Mouse (Mus musculus): ENCODE data around the gene Dlg2. TPM values are rescaled to one million over a fixed set of nuclear protein-coding genes. Genes with fewer than 3 reads are reported as not detected.
"Not testable (repeated sequence)": the region's sequence is repeated elsewhere in the genome, so short reads cannot be mapped to it uniquely, and the experiment has no call there.

The Dlg2 gene
- total RNA-seq, 2 experiments from 2014 or later: 273 to 318 TPM

- DNase-seq (ENCODE audit: low spot score in 2 of 2): no peak
Measured at GRCm38 (mm10) chr7:90825640-90826039, 349.2 kb downstream of the Dlg2 start.

- peak in 1 of 2 experiments; percentile 53 for DNase-seq (ENCODE audit: low spot score in 2 of 2)
Measured at GRCm38 (mm10) chr7:90841276-90841675, 364.8 kb downstream of the Dlg2 start.

- no peak for DNase-seq (ENCODE audit: low spot score in 2 of 2)
Measured at GRCm38 (mm10) chr7:90843345-90844293, 367.1 kb downstream of the Dlg2 start.

GRCm38 (mm10) chr7:90876796-90877195 lies 400.3 kb downstream of the Dlg2 start:
- not testable (repeated sequence) for DNase-seq (ENCODE audit: low spot score in 2 of 2)

- no peak for DNase-seq (ENCODE audit: low spot score in 2 of 2)
Measured at GRCm38 (mm10) chr7:90882740-90883139, 406.3 kb downstream of the Dlg2 start.

GRCm38 (mm10) chr7:90886396-90887006 lies 410.0 kb downstream of the Dlg2 start:
- peak in 1 of 2 experiments; percentile 2 for DNase-seq (ENCODE audit: low spot score in 2 of 2)

- DNase-seq (ENCODE audit: low spot score in 2 of 2): peak; percentile 43 to 52
Measured at GRCm38 (mm10) chr7:90887007-90887720, 410.7 kb downstream of the Dlg2 start.

- DNase-seq (ENCODE audit: low spot score in 2 of 2): peak in 1 of 2 experiments; percentile 26
Measured at GRCm38 (mm10) chr7:90927441-90927840, 451.0 kb downstream of the Dlg2 start.

GRCm38 (mm10) chr7:90940726-90941125 lies 464.3 kb downstream of the Dlg2 start:
- no peak for DNase-seq (ENCODE audit: low spot score in 2 of 2)

GRCm38 (mm10) chr7:90947073-90947472 lies 470.6 kb downstream of the Dlg2 start:
- no peak for DNase-seq (ENCODE audit: low spot score in 2 of 2)

- DNase-seq (ENCODE audit: low spot score in 2 of 2): peak in 1 of 2 experiments; percentile 62
Measured at GRCm38 (mm10) chr7:90949212-90949611, 472.7 kb downstream of the Dlg2 start.

- DNase-seq (ENCODE audit: low spot score in 2 of 2): peak in 1 of 2 experiments; percentile 19
Measured at GRCm38 (mm10) chr7:90977241-90977640, 500.8 kb downstream of the Dlg2 start.

- DNase-seq (ENCODE audit: low spot score in 2 of 2): no peak
Measured at GRCm38 (mm10) chr7:90982069-90982468, 505.6 kb downstream of the Dlg2 start.

GRCm38 (mm10) chr7:91010655-91011054 lies 534.2 kb downstream of the Dlg2 start:
- no peak for DNase-seq (ENCODE audit: low spot score in 2 of 2)

- peak in 1 of 2 experiments; percentile 58 for DNase-seq (ENCODE audit: low spot score in 2 of 2)
Measured at GRCm38 (mm10) chr7:91044998-91045741, 568.7 kb downstream of the Dlg2 start.

- DNase-seq (ENCODE audit: low spot score in 2 of 2): no peak
Measured at GRCm38 (mm10) chr7:91045742-91046098, 569.2 kb downstream of the Dlg2 start.

GRCm38 (mm10) chr7:91063297-91064040 lies 587.0 kb downstream of the Dlg2 start:
- peak; percentile 10 to 16 for DNase-seq (ENCODE audit: low spot score in 2 of 2)

- no peak for DNase-seq (ENCODE audit: low spot score in 2 of 2)
Measured at GRCm38 (mm10) chr7:91071751-91072707, 595.6 kb downstream of the Dlg2 start.

- DNase-seq (ENCODE audit: low spot score in 2 of 2): no peak
Measured at GRCm38 (mm10) chr7:91086071-91086470, 609.6 kb downstream of the Dlg2 start.

Measured in layer of hippocampus, postnatal 14 days (tissue).